Mouse (Mus musculus): ENCODE measurements at regions not wholly inside any gene's neighbourhood (a gene's known extent, or its start where the extent isn't known, plus 50 kb on each side); places are given as distances from the start of the nearest gene placed in this dataset.

DNA sequence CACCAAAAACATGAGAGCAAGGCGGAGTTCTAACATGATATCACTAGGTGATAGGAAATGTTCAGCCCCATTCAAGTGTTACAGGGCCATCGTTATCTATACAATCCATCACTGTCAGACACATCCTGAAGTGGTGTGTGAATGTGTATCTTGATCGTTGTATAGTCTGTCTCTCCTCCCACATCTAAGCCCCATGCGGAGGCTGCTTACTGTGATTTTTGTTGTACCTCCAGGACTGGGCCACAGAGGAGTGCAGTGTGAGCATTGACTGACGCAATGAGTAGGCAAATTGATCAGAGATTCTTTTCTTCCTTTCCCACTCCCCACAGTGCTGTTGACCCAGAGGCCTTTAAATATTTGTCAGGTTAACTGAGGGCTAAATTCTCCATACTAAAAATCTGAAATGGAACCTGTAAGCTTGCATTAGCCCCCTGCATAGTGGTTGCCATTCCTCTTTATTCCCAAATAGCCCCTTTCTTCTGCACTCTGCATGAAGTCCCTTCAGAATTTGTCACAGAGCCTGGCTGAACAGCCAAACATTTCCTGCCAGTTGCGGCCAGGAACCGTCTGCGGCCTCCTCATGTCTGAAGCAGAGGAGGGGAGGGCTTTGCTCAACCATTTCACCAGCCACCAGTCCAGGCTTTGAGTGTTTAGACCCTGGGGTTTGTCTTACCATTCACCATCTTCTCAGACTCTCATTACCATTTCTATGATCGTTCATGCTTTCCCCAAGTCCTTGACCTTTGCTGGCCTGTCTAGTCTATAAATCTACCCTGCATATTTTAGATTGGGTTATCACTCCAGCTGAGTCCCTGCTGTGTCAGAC lies 119.3 kb downstream of the Ttc8 start:
- no peak for DNase-seq (ENCODE audit: low spot score in 2 of 2)

DNA sequence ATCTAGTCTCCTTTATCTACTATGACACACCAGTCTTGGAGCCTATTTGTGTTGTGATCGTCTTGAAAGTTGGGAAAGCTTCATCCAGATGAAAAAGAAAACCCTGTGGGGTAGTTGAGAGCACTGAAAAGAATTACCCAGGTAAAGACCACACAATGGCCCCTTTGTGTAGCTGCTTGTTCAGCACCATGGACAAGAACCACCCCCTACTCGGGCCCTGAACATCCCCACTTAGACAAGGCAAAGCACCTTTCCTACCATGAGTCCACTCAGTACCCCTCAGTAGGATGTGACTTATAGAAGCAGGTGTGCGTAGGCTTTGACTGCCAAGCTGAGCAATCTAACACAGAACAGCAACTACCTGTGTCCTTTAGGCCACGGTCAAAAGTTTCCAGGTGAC lies 121.2 kb downstream of the Ttc8 start:
- no peak for DNase-seq (ENCODE audit: low spot score in 2 of 2)

DNA sequence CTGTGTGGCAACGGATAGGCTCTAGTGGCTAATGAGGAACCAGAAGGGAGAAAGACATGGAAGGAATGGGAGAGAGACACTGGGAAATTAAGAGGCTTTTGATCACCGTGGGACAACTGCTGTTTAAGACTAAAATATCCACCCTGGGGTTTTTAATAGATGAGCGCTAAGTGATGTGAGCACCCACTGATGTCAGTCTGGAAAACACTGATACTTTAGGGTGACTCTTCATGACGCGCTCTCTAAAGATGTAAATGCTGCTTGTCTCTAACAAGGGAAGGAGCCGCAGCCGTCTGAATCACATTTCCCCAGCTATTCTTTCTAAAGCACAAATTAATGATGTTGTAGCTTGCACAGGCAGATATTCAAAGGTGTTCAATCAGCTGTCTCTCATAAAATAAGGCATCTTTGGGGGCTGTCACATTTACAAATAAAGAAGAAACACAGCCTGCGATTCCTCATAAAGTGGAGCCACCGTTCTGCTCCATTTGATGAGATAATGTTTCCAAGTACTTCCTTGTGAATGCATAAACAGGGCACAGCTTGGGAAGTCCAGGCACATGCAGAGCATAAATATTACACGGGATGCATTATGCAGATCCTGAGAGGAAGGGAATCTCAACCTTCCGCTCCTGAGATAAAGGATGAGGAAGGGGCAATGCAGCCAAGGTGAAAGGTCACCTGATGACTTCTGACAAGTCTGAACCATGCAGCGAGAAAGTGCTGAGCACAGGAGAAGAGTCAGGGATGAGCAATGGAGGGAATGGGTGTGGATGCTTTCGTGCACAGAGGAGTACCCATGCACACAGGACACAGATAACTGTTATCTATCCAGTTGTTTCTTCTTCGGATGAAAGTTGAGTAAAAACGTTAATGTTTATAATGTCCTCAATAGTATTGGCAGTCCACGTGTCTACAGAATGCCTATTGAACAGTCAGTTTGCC lies 122.8 kb downstream of the Ttc8 start:
- DNase-seq (ENCODE audit: low spot score in 2 of 2), result no peak

DNA sequence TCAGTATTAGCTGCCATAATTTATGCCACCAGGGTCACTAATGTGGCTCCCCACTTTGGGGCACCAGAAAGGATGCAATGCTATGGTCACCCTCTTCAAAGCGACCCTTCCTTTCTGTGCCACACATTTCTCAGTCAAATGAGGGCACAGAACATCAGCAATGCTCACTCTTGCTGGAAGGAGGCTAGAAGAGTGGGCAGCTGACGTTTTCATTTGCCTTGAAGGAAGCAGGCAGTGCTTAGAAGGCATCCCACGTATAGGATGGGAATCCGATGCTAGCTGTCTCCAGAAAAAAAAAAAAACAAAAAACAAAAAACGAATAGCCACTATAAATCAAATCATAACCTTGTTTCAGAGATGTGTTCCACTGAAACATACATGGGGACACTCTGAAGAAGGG lies 124.1 kb downstream of the Ttc8 start:
- peak; percentile 28 for DNase-seq (ENCODE audit: low spot score in 2 of 2)

DNA sequence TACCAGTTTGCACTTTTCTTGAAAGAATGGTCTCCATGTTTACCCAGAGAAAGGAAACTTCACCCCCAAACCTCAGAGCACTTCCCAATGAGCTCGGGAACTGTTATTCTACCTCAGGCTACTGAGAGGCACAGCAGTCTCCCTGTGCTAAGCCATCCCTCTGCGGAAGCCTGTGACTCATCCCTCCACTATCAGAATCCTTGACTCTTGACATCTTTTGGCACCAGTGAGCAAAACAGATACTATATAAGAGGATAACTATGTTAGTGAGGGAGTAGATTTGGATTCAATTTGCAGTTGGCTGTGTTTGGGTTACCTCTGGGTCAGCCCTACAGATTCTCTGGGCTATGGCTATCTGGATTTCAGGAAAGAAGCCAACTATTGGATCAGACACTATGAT lies 130.1 kb downstream of the Ttc8 start:
- DNase-seq (ENCODE audit: low spot score in 2 of 2), result no peak

DNA sequence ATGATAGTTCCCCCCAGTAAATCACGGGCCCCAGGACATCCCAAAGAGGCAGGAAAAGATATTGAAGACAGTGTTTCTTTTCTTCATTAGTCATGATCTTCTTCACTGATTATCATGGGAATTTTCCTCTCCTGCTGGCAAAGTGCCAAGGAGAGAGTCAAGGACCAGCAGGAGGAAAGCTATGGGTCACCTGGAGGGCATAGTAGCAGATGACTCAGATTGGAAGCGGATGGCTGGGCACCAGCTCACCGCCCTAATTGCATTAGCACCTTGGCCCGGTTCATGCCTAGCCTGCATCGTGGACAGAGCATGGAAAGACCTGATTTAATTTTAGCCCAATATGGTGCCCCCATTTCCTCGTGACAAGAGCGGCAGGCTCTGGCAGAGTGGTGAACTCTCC lies 132.2 kb downstream of the Ttc8 start:
- DNase-seq (ENCODE audit: low spot score in 2 of 2), result no peak

DNA sequence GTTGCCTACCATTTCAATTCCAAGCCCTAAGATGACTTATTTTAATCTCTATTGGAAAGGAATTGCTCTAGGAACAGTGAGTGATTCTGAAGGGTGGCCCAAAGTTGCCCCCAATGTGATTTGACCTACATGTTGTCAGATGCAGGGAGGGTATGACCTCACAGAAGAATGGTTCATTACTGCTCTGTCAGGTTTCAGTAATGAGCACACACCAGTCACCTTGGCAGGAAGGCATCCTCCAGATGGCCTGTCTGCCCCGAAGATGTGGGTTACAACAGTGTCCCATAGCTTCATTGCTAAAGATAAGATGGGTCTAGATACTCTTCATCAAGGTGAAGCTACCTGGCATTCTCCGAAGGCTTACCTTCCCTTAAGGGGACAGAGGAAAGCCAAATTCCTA lies 137.1 kb downstream of the Ttc8 start:
- no peak for DNase-seq (ENCODE audit: low spot score in 2 of 2)

DNA sequence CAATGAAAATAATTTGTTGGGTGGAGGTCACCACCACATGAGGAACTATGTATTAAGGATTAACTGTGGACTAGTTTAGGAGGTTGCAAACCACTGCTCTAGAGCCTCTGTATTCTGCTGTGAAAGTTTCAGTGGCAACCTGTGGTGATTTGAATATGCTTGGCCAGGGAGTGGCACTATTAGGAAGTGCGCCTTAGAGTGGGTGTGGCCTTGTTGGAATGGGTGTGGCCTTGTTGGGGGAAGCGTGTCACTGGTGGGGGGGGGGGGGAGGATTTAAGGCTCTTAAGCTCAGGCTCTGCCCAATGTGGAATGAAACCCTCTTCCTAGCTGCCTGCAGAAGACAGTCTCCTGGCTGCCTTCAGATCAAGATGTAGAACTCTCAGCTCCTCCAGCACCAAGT lies 138.5 kb downstream of the Ttc8 start:
- DNase-seq (ENCODE audit: low spot score in 2 of 2), result no peak

DNA sequence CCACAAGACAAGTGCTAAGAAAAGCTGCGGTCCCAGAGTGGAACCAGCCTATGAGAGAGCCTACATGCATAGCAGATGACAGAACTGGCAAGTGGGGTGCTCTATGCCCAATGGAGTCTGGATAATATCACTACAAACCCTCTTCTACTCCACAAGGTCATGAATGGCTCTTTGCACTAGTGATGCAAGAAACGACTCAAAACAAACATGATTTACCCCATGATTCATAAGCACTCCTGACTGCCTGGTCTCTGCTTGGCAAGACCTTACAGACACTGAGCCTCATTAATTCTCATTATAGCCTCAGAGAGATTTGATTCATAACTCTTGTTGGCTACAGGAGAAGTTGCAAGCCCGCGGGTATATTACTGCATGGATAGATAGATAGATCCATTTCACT lies 139.1 kb downstream of the Ttc8 start:
- DNase-seq (ENCODE audit: low spot score in 2 of 2), result no peak

DNA sequence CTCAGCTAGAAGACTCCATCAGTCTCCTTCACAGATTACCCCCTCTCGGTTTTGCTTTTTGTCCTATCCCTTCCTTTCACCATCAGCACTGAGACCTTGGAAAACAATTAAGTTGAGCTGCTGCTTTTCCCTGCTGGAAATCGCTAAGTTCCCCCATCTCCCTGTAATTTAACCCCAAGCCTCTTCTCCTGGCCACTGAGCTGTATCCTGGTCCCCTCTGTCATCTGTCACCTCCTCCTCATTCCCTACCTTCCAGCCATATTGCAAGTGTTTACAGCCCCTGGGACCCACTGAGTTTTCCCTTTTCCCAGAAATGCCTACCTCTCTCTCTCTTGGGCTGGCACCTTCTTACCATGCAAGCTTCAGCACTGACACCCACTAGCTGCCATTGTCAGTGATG lies 140.3 kb downstream of the Ttc8 start:
- no peak for DNase-seq (ENCODE audit: low spot score in 2 of 2)

DNA sequence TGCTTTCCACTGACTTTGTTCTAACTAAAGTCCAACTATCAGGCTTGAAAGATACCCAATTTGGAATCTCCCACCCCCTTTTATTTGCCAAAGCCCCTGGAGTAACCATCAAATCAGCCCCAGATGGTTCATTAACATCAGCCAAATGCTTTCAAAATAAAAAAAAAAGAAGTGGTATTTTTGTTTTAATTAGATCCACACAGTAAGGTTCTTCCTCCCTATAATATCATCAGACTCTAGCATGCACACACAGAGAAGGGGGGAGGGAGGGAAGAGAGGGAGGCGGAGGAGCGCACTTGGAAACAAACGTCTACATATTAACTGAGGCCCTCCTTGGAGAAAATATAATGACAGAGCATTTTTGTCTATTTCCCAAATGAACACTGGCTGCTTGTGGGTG lies 143.1 kb downstream of the Ttc8 start:
- DNase-seq (ENCODE audit: low spot score in 2 of 2), result no peak

DNA sequence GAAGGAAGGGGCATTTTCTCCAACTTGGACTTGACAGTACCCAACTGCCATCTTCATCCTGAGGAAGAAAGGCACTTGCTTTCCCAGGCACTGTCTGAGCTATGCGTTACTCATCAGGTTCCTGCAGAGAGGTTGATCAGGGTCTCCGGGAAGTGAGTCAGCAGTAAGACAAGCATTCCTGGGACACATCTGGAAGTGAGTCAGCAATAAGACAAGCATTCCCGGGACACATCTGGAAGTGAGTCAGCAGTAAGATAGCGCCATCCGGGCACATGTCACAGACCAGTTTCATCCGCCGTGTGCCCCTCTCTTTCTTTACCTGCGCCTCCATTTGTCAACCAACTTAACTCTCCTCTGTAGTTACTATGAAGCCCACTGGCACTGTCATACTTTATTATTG lies 143.5 kb downstream of the Ttc8 start:
- DNase-seq (ENCODE audit: low spot score in 2 of 2), result no peak

DNA sequence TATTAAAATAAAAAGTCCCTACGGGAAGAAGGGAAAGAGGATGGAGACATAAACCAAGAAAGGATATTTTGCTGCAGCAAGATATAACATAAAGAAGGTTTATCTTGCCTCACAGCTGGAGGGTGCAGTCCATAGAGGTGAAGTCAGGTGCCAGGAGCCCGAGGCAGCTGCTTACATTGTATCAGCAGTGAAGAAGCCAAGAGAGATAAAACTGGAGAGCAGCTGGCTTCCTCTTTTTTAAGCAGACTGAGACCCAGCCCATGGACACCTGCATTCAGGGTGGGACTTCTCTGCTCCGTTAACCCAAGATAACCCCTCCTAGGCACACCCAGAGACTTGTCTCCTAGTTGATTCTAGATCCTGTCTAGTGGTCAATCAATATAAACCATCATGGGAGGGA lies 147.6 kb downstream of the Ttc8 start:
- no peak for DNase-seq (ENCODE audit: low spot score in 2 of 2)

DNA sequence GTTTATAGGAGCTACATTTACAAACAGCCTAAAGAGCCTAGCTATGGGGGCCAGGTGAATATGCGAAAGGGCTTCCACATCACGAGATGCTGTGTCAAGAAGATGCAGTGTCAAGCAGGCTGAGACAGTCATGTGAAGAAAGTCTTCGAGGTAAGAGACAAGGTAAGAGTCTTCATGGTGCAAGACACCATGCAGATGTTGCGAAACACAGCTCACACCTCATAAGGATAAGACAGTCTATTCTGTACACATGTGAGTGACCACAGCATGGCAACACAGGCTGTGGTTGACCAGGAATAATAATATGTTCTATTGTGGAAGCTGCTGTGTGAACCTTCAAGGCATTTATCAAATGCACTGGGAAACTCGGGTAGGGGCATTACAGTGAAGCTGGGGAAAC lies 153.4 kb downstream of the Ttc8 start:
- no peak for DNase-seq (ENCODE audit: low spot score in 2 of 2)

DNA sequence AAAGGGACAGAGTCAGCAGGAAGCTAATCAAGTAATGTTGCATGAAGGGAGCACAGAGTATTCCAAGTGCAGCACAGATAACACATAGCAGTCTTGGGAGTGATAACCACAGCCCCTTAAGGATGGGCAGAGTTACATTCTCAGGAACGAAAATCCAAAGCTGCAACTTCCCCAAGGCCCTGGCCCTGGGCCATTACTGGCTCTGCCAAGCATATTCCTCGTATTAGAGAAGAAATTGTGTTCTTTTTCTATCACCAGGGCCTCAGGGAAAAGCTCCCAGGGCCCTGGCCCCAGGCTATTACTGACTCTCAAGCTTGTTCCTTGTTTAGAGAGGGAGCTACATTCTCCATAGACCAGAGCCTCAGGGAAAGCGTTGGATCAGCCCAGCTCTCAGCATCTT lies 157.0 kb downstream of the Ttc8 start:
- no peak for DNase-seq (ENCODE audit: low spot score in 2 of 2)

DNA sequence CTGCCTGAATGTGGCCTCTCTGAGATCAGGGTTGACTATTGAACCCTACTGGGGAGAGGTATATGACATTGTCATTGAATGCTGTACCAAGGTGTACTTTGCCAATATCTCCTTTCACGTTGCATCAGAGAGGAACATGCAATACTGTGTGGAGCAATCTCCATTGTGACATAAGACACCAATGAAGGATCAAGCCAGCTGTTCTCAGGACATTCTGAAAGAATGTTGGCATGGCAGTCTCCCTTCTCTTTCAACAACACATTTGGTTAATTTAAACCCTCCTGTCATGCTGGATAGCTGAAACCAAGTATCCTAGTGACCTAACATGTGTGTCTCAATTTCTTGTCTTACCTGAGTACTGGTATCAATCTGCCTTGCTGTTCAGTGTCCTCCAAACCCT lies 159.5 kb downstream of the Ttc8 start:
- no peak for DNase-seq (ENCODE audit: low spot score in 2 of 2)

DNA sequence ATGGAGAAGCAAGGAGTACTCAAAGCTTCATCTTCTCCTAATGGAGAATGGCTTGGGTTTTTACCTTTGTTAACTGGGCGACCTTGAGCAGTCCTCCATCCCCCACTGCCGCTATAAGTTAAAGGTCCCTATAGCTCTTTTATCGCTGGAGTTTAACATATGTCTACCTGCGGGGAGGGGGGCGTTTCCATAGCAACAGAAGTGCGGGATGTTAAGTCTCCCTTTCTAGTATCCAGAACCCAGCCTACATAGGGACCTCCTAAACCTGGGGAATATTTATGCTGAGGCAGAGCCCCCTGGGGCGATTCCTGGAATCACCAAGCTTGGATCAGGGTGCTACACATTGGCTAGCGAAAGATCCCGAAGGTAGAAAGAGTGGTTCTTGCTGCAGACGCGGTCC lies 163.2 kb downstream of the Ttc8 start:
- no peak for DNase-seq (ENCODE audit: low spot score in 2 of 2)

DNA sequence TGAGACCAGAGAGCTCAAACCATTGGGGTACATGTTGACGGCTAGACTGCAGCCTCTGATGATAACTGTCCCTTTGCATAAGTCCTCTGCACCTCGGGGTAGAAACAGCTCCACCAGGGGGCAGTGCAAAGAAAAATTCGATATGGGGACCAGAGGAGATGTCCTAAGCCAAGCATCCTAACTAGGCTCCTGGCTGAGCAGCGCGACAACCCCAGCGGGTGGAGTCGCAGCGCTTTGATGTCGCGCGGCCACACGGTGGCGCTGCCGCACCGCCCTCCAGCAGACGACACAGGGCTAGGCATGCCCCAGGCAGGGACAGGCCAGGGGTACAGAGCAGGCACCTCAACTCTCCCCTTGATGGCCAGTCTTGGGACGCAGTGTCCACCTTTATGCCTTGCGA lies 163.8 kb downstream of the Ttc8 start:
- peak; percentile 82 to 86 for DNase-seq (ENCODE audit: low spot score in 2 of 2)

DNA sequence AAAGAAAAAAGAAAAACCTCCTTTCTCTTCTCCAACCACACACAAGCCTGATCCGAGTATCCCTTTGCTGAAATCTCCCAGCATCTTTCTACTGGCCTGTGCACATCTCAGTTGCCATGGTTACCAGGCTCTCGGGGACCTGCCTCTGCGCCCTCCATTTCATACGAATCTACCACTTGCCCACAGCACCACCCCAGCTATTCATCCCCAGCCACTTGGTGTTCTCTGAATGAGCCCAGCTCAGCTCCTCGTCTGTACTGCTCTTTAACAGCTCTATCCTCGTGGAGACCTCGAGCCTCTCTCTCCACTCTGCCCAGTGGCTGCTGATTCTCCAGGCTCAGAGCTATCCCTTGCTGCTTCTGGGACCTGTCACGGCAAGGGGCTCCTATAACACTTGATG lies 166.9 kb downstream of the Ttc8 start:
- peak; percentile 17 to 39 for DNase-seq (ENCODE audit: low spot score in 2 of 2)

DNA sequence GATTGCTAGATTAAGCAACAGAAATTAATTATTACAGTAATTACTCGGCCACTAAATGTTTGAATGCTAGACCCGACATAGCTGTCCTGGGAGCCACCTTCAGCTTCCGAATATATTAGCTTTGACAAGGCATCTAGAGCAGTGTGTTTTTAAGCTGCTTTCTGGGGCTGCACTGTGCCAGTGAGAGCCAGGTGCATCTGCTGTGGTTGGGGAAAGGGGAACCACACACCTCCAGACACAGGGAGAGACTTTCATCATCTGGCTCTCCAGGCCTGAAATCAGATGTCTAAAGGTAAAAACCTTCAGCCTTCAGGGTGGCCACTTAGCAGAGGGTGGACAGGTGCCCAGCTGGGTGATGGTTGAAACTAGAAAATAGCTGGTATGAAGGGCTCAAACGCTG lies 171.4 kb downstream of the Ttc8 start:
- DNase-seq (ENCODE audit: low spot score in 2 of 2), result no peak

DNA sequence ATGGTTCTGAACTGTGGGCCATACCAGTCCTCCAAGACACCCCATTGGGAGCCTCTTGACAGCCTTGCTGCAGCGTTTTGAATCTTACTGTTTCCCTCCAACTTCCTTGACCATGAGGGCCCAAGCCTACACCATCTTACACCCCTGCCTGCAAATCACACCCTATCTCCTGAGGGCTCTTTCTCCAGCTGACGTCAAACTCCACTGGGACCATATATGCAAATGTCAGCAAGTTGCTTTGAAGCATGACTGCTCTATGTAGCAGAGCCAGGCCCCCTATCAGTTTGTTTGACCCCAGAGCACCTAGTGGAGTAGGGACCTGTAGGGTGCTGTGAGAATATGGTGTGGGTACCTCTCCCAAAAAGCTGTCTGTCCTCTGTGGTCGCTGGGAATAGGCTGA lies 172.8 kb downstream of the Ttc8 start:
- DNase-seq (ENCODE audit: low spot score in 2 of 2), result no peak

DNA sequence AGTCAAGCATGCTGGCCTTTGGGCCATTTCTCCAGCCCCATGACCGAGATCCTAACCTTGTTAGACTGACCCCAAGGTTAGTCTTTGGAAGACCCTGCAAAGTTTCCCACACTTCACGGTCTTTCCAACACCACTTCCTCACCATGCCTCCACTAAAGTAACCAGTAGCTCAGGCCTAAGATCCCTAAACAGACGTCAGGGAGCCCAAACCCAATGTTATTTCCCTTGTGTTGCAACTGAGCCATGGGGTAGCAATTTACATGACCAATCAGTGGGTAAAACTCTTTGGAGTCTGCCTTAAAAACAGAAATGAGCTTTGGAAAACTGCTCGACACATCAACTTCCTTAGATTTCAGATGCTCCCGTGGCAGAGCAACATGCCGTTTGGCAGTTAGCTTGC lies 173.6 kb downstream of the Ttc8 start:
- no peak for DNase-seq (ENCODE audit: low spot score in 2 of 2)

All from left cerebral cortex, adult 18-20 months (tissue).